Mouse (Mus musculus) heart, embryonic 16.5 days (tissue): ENCODE measurements around the gene Phf12. TPM values are rescaled to one million over a fixed set of nuclear protein-coding genes. Genes with fewer than 3 reads are reported as not detected.
A peak's percentile ranks its signal among the peaks of the same experiment; 100 is the strongest.

ENCODE experiments used
- ATAC-seq: fragments of 200-750 bp; cut with Nextera tagmentation; replicated peaks from 2 replicates; pipeline ENCODE4 v1.8.0; 2017; ENCODE audit warnings: moderate number of reproducible peaks; ENCODE audit not compliant: insufficient read depth, low FRiP score; ENCODE audit errors: extremely low read depth
- H3K27ac ChIP-seq: fragments of 300-500 bp; sonication (generic); 2 replicates; pipeline ENCODE4 v1.5.1; 2014; ENCODE audit warnings: mild to moderate bottlenecking, low read length, control low read depth, moderate library complexity
- H3K27me3 ChIP-seq: fragments of 300-500 bp; sonication (generic); 2 replicates; pipeline ENCODE4 v1.6.1; 2014; ENCODE audit warnings: low read length, mixed read lengths; ENCODE audit not compliant: control insufficient read depth, insufficient read depth
- H3K36me3 ChIP-seq: fragments of 300-500 bp; sonication (generic); 2 replicates; pipeline ENCODE4 v1.6.1; 2014; ENCODE audit not compliant: control insufficient read depth, insufficient read depth
- H3K4me1 ChIP-seq: fragments of 300-500 bp; sonication (generic); 2 replicates; pipeline ENCODE4 v1.6.1; 2014; ENCODE audit warnings: low read length, mixed read lengths; ENCODE audit not compliant: control insufficient read depth, insufficient read depth
- H3K4me2 ChIP-seq: fragments of 300-500 bp; sonication (generic); 2 replicates; pipeline ENCODE4 v1.6.1; 2014; ENCODE audit warnings: low read depth, mild to moderate bottlenecking, control low read depth, low read length
- H3K4me3 ChIP-seq: fragments of 300-500 bp; sonication (generic); 2 replicates; pipeline ENCODE4 v1.5.1; 2014; ENCODE audit warnings: mild to moderate bottlenecking, control low read depth, low read length
- H3K9ac ChIP-seq: fragments of 300-500 bp; sonication (generic); 2 replicates; pipeline ENCODE4 v1.6.1; 2014; ENCODE audit warnings: low read length, control low read depth
- H3K9me3 ChIP-seq: fragments of 300-500 bp; sonication (generic); replicated peaks from 2 replicates; pipeline ENCODE4 v1.6.1; 2016; ENCODE audit warnings: low read length; ENCODE audit not compliant: control insufficient read depth
- whole genome bisulfite sequencing: fragments of 180-500 bp; shearing (Covaris S2); extraction: QIAGEN DNeasy Blood & Tissue Kit; methylation state at CpG from one replicate; pipeline ENCODE4 v1.1.7; 2014; 5-methylcytosine and 5-hydroxymethylcytosine counted together
- polyA plus RNA-seq: library from polyadenylated mRNA; unstranded; fragments of >200 nt; fragmentation: Nextera tagmentation; extraction: Ambion mirVana; gene quantifications from 2 replicates; pipeline ENCODE4 v1.2.1, GENCODE M21; 2015

Phf12 gene
- polyA plus RNA-seq, 1 experiment from 2014 or later: 12.4 TPM

DNA sequence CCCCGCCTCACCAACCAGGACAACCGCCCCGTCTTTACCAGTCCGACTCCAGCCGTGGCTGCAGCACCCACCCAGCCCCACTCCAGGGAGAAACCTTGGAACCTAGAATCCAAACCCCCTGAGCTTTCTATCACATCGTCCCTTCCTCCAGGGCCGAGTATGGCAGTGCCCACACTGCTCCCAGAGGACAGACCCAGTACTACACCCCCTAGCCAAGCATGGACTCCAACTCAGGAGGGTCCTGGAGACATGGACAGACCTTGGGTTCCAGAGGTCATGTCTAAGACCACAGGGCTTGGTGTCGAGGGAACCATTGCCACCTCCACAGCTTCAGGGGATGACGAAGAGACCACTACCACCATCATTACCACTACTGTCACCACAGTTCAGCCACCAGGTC, 28.9 kb upstream of the Phf12 start:
- WGBS: 29% methylated on average over 9 of the region's 9 CpGs
- Histone ChIP-seq H3K27me3 (peaks cover 27% of the 10 kb centered on the region), H3K36me3 (no peaks in the 10 kb centered on the region), H3K4me2 (no peak overlapping the region), H3K9me3 (no peaks in the 10 kb centered on the region), H3K9ac (no peak overlapping the region), H3K27ac (no peak overlapping the region), H3K4me3 (no peak overlapping the region), H3K4me1 (no peaks in the 10 kb centered on the region)
- no peak for ATAC-seq

GRCm38 (mm10) chr11:77956428-77956827, 26.1 kb upstream of the Phf12 start:
- ATAC-seq: no peak
- no peaks in the 10 kb centered on the region for H3K4me1 ChIP-seq
- no peaks in the 10 kb centered on the region for H3K9me3 ChIP-seq
- H3K27me3 ChIP-seq: peaks cover 20% of the 10 kb centered on the region
- H3K36me3 ChIP-seq: no peaks in the 10 kb centered on the region
- 50% methylated on average over 3 of the region's 3 CpGs for WGBS
- H3K4me3 ChIP-seq: no peak overlapping the region
- no peak overlapping the region for H3K4me2 ChIP-seq
- H3K9ac ChIP-seq: no peak overlapping the region
- no peak overlapping the region for H3K27ac ChIP-seq

DNA sequence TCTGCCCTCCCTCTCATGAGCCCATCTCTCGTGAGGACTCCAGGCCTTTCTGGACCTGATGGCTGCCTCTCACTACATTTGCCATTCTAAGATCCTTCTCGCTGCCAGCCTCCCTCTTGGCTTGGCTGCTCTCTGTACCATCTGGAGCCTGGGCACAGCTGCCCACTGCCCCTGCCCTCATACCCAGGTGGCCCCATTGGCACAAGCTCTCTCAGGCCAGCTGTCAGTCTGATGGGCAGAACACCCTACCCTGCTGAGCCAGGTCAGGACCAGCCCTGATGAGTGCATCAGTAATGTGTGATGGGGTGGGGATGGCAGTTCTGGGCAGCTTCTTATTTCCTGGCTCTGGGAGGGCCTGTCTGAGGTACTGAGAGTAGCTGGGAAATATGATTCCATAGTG, 24.3 kb upstream of the Phf12 start:
- Histone ChIP-seq H3K4me2 (no peak overlapping the region), H3K9me3 (no peaks in the 10 kb centered on the region), H3K4me3 (no peak overlapping the region), H3K27ac (no peak overlapping the region), H3K27me3 (peaks cover 12% of the 10 kb centered on the region), H3K9ac (no peak overlapping the region), H3K36me3 (no peaks in the 10 kb centered on the region), H3K4me1 (no peaks in the 10 kb centered on the region)
- 86% methylated on average over 2 of the region's 2 CpGs for WGBS
- no peak for ATAC-seq

DNA sequence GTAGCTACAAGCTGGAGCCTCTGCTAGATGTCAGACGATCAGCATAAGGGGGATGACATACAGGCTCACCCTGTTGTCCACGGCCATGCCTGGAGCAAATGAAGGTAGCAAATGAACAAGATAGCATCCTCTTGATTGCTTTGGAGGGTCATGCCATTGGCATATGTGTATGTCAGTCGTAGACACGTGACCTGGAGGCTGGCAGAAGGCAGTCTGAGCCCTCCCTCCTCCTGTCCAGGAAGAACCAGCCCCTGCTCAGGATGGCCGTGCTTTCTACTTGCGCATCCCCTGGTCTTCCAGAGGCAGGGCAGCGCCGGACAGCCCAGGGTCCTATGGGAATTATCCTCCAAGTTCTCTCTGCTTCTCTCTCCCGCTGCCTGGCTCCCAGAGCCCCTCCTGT, 23.6 kb upstream of the Phf12 start:
- peaks cover 10% of the 10 kb centered on the region for H3K27me3 ChIP-seq
- no peak for ATAC-seq
- no peak overlapping the region for H3K27ac ChIP-seq
- no peak overlapping the region for H3K4me2 ChIP-seq
- no peak overlapping the region for H3K4me3 ChIP-seq
- H3K9ac ChIP-seq: no peak overlapping the region
- 43% methylated on average over 9 of the region's 9 CpGs for WGBS
- no peaks in the 10 kb centered on the region for H3K9me3 ChIP-seq
- H3K4me1 ChIP-seq: no peaks in the 10 kb centered on the region
- H3K36me3 ChIP-seq: no peaks in the 10 kb centered on the region

DNA sequence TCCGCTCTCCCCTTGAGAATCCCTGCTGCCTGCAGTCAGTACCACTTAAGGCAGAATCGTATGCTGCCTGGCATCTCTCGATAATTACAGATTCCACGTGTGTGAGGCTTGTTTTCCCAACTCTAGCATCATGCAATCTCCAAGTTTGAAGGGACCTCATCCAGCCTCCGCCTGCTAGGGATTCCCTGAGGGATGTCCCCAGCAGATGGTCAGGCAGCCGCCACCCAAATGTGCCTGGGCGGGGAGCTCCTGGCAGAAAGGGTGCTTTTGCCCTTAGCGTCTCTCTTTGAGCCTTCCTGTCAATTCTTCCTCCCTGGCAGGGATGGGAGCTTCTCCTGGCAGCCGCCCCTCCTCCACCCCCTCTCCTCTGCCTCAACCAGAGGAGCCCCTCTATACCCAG, 22.4 kb upstream of the Phf12 start:
- H3K27ac ChIP-seq: no peak overlapping the region
- no peak for ATAC-seq
- no peak overlapping the region for H3K4me2 ChIP-seq
- no peaks in the 10 kb centered on the region for H3K9me3 ChIP-seq
- no peak overlapping the region for H3K4me3 ChIP-seq
- 57% methylated on average over 9 of the region's 9 CpGs for WGBS
- peaks cover 6% of the 10 kb centered on the region; the same call in 1 of the 2 replicates for H3K4me1 ChIP-seq
- H3K27me3 ChIP-seq: peaks cover 6% of the 10 kb centered on the region
- no peak overlapping the region for H3K9ac ChIP-seq
- no peaks in the 10 kb centered on the region for H3K36me3 ChIP-seq

- no peak overlapping the region for H3K4me2 ChIP-seq
- H3K4me1 ChIP-seq: peaks cover 6% of the 10 kb centered on the region; the same call in 1 of the 2 replicates
- no peaks in the 10 kb centered on the region for H3K36me3 ChIP-seq
- peaks cover 6% of the 10 kb centered on the region for H3K27me3 ChIP-seq
- no peaks in the 10 kb centered on the region for H3K9me3 ChIP-seq
- no peak overlapping the region for H3K4me3 ChIP-seq
- WGBS: 28% methylated on average over 5 of the region's 5 CpGs
- H3K9ac ChIP-seq: no peak overlapping the region
- no peak for ATAC-seq
- no peak overlapping the region for H3K27ac ChIP-seq
Observed at GRCm38 (mm10) chr11:77960898-77961297, 21.7 kb upstream of the Phf12 start.

- H3K4me3 ChIP-seq: no peak overlapping the region
- H3K27ac ChIP-seq: no peak overlapping the region
- no peaks in the 10 kb centered on the region for H3K9me3 ChIP-seq
- no peak overlapping the region for H3K9ac ChIP-seq
- no peaks in the 10 kb centered on the region for H3K36me3 ChIP-seq
- H3K4me2 ChIP-seq: no peak overlapping the region
- H3K4me1 ChIP-seq: peaks cover 6% of the 10 kb centered on the region; the same call in 1 of the 2 replicates
- peaks cover 6% of the 10 kb centered on the region; the same call in 1 of the 2 replicates for H3K27me3 ChIP-seq
- ATAC-seq: no peak
- WGBS: 89% methylated on average over 10 of the region's 10 CpGs
Observed at GRCm38 (mm10) chr11:77962946-77963345, 19.6 kb upstream of the Phf12 start.

DNA sequence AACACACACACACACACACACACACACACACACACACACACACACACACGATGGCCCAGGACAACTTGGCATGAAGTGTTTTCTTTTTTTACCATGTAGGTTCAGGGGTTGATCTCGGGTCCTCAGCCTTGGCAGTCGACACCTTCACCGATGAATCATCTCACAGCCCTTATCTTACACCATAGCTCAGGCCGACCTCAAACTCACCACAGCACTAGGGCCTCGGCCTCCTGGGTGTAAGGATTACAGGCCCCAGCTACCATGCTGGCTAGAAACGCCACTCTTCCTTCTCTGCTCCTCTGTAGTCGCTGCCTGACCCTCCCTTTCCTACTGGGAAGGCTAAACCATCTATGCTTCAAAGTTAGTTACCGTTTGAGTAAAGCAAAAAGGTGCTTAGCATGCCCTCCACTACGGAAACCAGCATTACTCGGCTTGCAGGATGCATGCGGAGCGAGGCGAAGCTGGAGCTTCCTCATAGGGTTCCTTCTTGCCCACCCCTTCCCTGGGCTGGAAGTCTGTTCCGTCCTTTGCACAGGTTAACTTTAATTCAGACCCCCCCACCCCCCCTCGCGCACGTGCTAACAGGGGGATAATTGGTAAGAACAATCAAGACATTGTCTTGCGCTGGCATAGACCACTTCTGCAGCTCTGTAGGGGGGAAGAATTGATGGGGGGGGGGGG, 18.0 kb upstream of the Phf12 start:
- Histone ChIP-seq H3K27me3 (0 out of 2 replicates have a peak, but pooled peaks cover 2% of the 10 kb centered on the region), H3K9me3 (no peaks in the 10 kb centered on the region), H3K9ac (no peak overlapping the region), H3K4me3 (no peak overlapping the region), H3K36me3 (no peaks in the 10 kb centered on the region), H3K4me1 (peaks cover 6% of the 10 kb centered on the region; the same call in 1 of the 2 replicates), H3K27ac (0 out of 2 replicates have a peak overlapping the region, but pooled peaks have one; percentile 26), H3K4me2 (no peak overlapping the region)
- WGBS: 31% methylated on average over 19 of the region's 19 CpGs
- no peak for ATAC-seq

GRCm38 (mm10) chr11:77965101-77966036, 17.2 kb upstream of the Phf12 start:
- Histone ChIP-seq H3K4me1 (peaks cover 6% of the 10 kb centered on the region; the same call in 1 of the 2 replicates), H3K4me2 (no peak overlapping the region), H3K27me3 (no peaks in the 10 kb centered on the region), H3K9ac (no peak overlapping the region), H3K36me3 (no peaks in the 10 kb centered on the region), H3K9me3 (no peaks in the 10 kb centered on the region), H3K27ac (no peak overlapping the region), H3K4me3 (no peak overlapping the region)
- no peak; the same call in 1 of the 2 replicates for ATAC-seq
- 34% methylated on average over 17 of the region's 17 CpGs for WGBS
